Mouse (Mus musculus) mouse embryonic stem cell (cell line): ENCODE measurements at regions not wholly inside any gene's neighbourhood (a gene's known extent, or its start where the extent isn't known, plus 50 kb on each side); places are given as distances from the start of the nearest gene placed in this dataset.

ENCODE experiments used
- in situ Hi-C, 2 experiments: fragments of 300-500 bp; cut with MboI; formaldehyde crosslinking; loops; 1 replicate in 1 of 2; 3 replicates in 1 of 2; pipeline ENCODE4 v1.14.3; 2019 to 2020; ENCODE audit warnings: low sequenced_read_pairs in 2 of 2, low pct_unique_long_range_greater_than_20kb in 1 of 2, mixed read lengths in 1 of 2; ENCODE audit not compliant: unreplicated experiment in 1 of 2

- in situ Hi-C loops = no loop called here
These were observed 190.6 kb downstream of the Kcnj2 start for GRCm38 (mm10) chr11:111256596-111256995.

GRCm38 (mm10) chr11:111260691-111261383, 194.9 kb downstream of the Kcnj2 start:
- in situ Hi-C loops = no loop called here

- in situ Hi-C loops = no loop called here
These were observed 207.7 kb downstream of the Kcnj2 start for GRCm38 (mm10) chr11:111273651-111274050.

- in situ Hi-C loops = no loop called here
These were observed 214.8 kb downstream of the Kcnj2 start for GRCm38 (mm10) chr11:111280769-111281168.

- in situ Hi-C loops = no loop called here
These were observed 215.5 kb downstream of the Kcnj2 start for GRCm38 (mm10) chr11:111281237-111282160.

GRCm38 (mm10) chr11:111282283-111282682, 216.3 kb downstream of the Kcnj2 start:
- in situ Hi-C loops = no loop called here

DNA sequence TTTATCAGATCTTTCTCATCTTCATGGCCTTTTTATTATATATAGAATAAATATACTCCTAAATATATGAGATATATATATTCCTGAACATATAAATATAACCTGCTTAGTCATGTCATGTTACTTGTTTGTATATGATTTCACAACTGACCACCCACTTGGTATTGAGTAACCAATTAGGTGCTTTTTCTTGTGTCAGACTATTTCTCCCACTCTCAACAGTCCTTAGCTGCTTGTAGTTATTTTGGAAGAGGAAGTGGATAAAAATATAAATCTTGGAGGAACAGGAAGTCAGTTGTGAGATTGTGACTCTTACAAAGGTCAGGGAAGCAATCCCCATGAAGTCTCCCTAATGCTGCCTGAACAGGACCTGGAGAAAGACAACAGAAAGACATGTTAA, 224.6 kb downstream of the Kcnj2 start:
- in situ Hi-C loops = no loop called here

- in situ Hi-C loops = no loop called here
These were observed 230.4 kb downstream of the Kcnj2 start for GRCm38 (mm10) chr11:111296309-111296721.

DNA sequence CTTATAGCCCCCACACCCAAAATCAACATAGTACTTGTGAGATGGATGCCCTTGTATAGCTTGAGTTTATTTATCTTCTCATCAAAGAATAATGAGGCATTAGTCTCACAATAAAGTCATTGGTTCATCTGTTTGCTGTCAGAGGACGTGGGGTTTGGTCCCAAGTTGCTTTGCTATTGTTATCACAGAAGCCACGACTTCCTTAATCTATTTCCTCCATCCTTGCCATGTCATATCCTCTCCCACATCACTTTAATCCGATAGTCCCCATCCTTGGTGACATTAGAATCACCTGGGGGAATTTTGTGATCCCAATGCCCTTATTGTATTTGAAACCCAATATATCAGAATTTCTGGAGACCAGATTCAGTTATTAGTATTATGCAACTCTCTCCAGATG, 246.8 kb downstream of the Kcnj2 start:
- in situ Hi-C loops = no loop called here

DNA sequence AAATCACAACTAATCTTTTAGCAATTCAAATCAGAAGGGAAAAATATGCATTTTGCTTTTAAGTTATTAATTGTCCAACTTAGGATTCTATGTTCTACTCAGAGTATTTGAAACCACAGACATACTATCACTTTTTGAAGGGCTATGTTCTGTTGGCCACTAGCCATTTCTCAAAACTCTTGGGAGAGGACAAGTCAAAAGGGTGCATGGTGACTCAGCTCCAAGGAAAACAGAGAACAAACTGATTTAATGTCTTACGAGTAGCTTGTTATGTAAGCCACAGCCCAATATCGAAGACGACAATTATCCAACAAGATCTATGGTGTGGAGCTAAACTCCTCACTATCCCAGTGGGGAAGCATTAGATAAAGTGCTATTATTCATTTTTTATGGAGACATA, 247.6 kb downstream of the Kcnj2 start:
- in situ Hi-C loops = no loop called here

- in situ Hi-C loops = no loop called here
These were observed 255.6 kb downstream of the Kcnj2 start for GRCm38 (mm10) chr11:111321576-111321975.

DNA sequence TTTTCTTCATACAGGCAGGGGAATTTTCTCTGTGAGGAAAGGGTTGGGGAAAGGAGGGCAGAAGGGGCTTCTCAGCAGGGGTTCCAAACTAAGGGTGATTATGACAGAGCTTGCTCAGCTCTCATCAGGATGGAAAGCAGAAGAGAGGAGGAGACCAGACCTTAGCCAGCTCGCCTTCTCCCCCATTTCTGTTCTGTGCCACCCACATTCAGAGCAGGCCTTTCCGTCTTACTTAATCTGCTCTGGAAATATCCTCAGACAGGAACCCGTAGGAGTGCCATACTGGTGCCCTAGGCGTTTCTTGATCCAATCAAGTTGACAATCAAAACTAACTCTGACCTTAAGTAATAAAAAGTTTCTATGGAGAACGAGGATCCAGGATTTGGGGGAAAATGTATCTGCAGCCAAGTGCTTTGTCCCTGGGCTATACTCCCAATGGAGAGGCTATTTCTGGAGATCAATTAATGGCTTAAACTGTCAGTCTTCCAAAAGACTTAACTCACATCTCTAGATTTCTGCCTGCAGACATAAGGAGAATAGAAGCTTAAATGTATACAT, 258.6 kb downstream of the Kcnj2 start:
- in situ Hi-C loops = no loop called here

DNA sequence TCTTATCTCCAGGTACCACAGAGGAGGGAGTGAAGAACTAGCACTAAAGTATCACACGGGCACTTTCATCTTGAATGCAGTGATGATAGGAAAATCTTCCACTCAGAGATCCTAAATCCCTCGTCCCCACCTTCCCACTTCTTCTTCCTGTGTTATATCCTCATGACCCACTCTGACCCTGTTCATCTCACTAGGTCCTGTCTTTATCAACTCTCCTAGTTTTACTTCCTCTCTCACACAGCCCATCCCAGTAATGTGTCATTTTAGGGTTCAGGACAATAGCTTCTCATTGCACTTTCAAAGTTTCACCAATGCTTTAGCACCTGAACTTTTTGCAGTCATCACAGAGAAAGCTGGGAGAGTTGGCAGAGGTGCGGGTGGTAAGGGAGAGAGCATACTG, 261.0 kb downstream of the Kcnj2 start:
- in situ Hi-C loops = no loop called here

DNA sequence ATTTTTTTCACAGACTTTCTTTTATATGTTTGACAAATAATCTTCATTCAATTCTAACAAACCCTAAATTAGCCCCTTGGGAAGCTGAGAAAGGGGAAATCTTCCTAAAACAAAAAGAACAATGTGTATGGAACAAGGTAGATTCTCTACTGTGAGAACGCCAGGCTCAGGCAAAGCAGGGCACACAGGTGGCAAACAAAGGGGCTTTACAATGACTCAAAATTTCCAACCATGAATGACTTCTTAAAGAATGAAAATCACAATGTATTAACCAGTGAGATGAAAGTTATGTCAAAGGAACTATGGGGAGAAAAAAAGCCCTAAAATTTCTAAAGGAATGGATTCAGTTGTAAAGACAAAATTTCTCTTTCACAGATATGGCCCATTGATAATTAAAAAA, 262.3 kb downstream of the Kcnj2 start:
- in situ Hi-C loops = no loop called here

- in situ Hi-C loops = no loop called here
These were observed 265.6 kb downstream of the Kcnj2 start for GRCm38 (mm10) chr11:111331592-111331991.

DNA sequence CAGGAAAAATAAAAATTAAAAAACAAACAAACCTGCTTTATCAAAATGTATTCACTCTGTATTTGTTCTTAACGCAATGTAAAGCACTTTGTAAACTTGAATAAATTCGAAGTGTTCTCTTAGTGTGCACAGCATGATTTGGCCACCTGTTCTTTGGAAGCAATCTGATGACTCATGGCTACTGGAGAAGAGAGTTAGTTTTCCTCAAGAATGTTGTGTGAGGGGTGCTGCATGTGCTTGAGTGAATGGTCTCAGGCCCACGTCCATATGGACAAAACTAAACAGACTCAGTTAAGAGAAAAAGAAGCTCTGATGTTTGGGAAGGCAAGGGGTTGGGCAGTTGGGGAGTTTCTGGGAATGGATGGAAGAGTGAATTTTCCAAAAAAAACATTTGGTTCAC, 267.1 kb downstream of the Kcnj2 start:
- in situ Hi-C loops = no loop called here

GRCm38 (mm10) chr11:111347562-111347961, 281.6 kb downstream of the Kcnj2 start:
- in situ Hi-C loops = no loop called here

DNA sequence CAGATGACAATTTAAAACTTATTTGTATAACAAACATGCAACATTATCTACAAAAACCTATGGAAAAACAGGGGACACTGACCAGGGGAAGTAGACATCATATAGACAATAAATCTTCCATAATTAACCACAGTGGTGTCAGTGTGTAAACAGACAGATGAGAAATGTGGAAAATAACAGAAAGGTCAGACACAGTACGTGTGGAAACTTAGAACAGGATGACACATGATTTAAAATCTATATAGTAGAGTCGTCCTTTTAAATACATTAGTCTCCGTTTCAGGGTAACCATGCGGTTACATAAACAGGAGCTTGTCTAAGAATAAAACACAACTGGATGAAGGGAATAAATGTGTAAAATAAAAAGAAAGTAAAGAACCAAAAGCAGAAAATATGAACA, 284.1 kb downstream of the Kcnj2 start:
- in situ Hi-C loops = no loop called here

DNA sequence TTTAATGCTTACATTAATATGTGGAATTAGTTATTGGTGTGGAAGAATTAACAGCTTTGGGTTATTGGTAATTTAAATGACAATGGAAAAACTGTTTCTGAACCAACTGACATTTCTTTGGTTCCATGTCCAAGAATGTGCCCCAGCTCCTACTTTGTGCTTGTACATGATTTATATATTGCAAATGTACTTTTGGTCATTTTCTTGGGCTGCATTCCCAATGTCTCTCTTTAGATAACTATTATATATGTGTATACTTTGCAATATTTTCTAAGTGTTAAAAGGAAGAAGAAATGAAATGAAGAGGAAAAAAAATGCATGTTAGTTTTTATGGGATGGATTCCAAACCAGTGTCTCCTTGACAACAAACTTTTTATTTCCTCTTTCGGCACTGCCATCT, 297.4 kb downstream of the Kcnj2 start:
- in situ Hi-C loops = no loop called here
